ENCODE assay signal across 28 mouse cellular contexts in genomic region chr12:112403688-112404240, GRCm38 (mm10).
DNase-seq lines count a peak whose midpoint lies in the region; ATAC-seq lines count a peak whose summit lies in the region.
"Had no signal": no experiment of that assay in that cellular context is flagged by ENCODE, and none has a peak within 500 bp of the region (broad histone marks: within the 10 kb centered on the region; RNA-seq: fewer than 3 reads in every experiment).

No protein-coding gene starts in this region.

- H3K9me3 ChIP-seq in hindbrain, embryonic 10.5 days, result no peaks in the 10 kb centered on the region
- no peaks in the 10 kb centered on the region for H3K9me3 ChIP-seq in hindbrain, embryonic 11.5 days (ENCODE audit: control insufficient read depth, low read length)
- H3K9me3 ChIP-seq in hindbrain, embryonic 13.5 days, result no peaks in the 10 kb centered on the region
- 0 out of 2 replicates have a peak, but pooled peaks cover 2% of the 10 kb centered on the region for H3K9me3 ChIP-seq in limb, embryonic 10.5 days (replicated peaks)
- H3K9me3 ChIP-seq: embryonic facial prominence, embryonic 13.5 days; forebrain, embryonic 12.5 days; midbrain, embryonic 12.5 days had no signal

- no peak overlapping the region for H3K4me3 ChIP-seq in hindbrain, embryonic 10.5 days
- no peak overlapping the region for H3K4me3 ChIP-seq in hindbrain, embryonic 11.5 days (ENCODE audit: low read depth, low read length)
- H3K4me3 ChIP-seq in hindbrain, embryonic 13.5 days, result no peak overlapping the region
- no peak overlapping the region for H3K4me3 ChIP-seq in limb, embryonic 10.5 days
- H3K4me3 ChIP-seq: embryonic facial prominence, embryonic 13.5 days; forebrain, embryonic 12.5 days; gastrocnemius, adult 2 months; limb, embryonic 13.5 days; midbrain, embryonic 12.5 days had no signal

- H3K27ac ChIP-seq in hindbrain, embryonic 10.5 days, result 0 out of 2 replicates have a peak overlapping the region, but pooled peaks have one; percentile 14
- no peak overlapping the region for H3K27ac ChIP-seq in hindbrain, embryonic 11.5 days (ENCODE audit: low read depth, low read length)
- peak overlapping the region; percentile 35; the same call in 1 of the 2 replicates for H3K27ac ChIP-seq in hindbrain, embryonic 13.5 days
- H3K27ac ChIP-seq in limb, embryonic 10.5 days, result peak overlapping the region; percentile 79; the same call in 1 of the 2 replicates
- H3K27ac ChIP-seq: embryonic facial prominence, embryonic 13.5 days; forebrain, embryonic 12.5 days; gastrocnemius, adult 2 months; limb, embryonic 13.5 days; midbrain, embryonic 12.5 days had no signal

- peaks cover 6% of the 10 kb centered on the region; the same call in 1 of the 2 replicates for H3K4me1 ChIP-seq in hindbrain, embryonic 10.5 days (replicated peaks)
- no peaks in the 10 kb centered on the region for H3K4me1 ChIP-seq in hindbrain, embryonic 11.5 days (replicated peaks; ENCODE audit: control insufficient read depth, insufficient read depth, low read length)
- peaks cover 41% of the 10 kb centered on the region for H3K4me1 ChIP-seq in hindbrain, embryonic 13.5 days (replicated peaks)
- peaks cover 82% of the 10 kb centered on the region for H3K4me1 ChIP-seq in limb, embryonic 10.5 days
- H3K4me1 ChIP-seq: megakaryocyte, embryonic 14.5 days; midbrain, embryonic 12.5 days had no signal

- DNase-seq in hindbrain, embryonic 10.5 days (ENCODE audit: low spot score), result no peak
- DNase-seq in hindbrain, embryonic 11.5 days (ENCODE audit: low spot score), result no peak
- DNase-seq in limb, embryonic 10.5 days (ENCODE audit: low spot score), result no peak
- no peak for DNase-seq in ovary, postnatal 36 days (ENCODE audit: low spot score)
- DNase-seq in spleen, adult 12 weeks (ENCODE audit: low spot score), result no peak
- DNase-seq in lung, adult 18-20 months, result no peak
- DNase-seq: adrenal gland, postnatal 14 days; cerebellum, adult 11-12 months; cerebellum, adult 9-11 months; embryo, embryonic 11 days; gastrocnemius, adult 2 months; gastrocnemius, postnatal 36 days; heart, adult 18-20 months; heart, postnatal 36 days; layer of hippocampus, adult 9-11 months; lung, postnatal 36 days; right cerebral cortex, adult 18-20 months; thymus, postnatal 4 days had no signal

- H3K36me3 ChIP-seq in hindbrain, embryonic 10.5 days, result no peaks in the 10 kb centered on the region
- no peaks in the 10 kb centered on the region for H3K36me3 ChIP-seq in hindbrain, embryonic 11.5 days (ENCODE audit: control insufficient read depth, insufficient read depth, low read length)
- H3K36me3 ChIP-seq in hindbrain, embryonic 13.5 days, result no peaks in the 10 kb centered on the region
- no peaks in the 10 kb centered on the region for H3K36me3 ChIP-seq in limb, embryonic 10.5 days
- H3K36me3 ChIP-seq: embryonic facial prominence, embryonic 13.5 days; forebrain, embryonic 12.5 days; limb, embryonic 13.5 days; midbrain, embryonic 12.5 days had no signal

- H3K27me3 ChIP-seq in hindbrain, embryonic 10.5 days (ENCODE audit: insufficient read depth, poor library complexity, severe bottlenecking), result peaks cover 10% of the 10 kb centered on the region
- H3K27me3 ChIP-seq in hindbrain, embryonic 11.5 days (ENCODE audit: control insufficient read depth, insufficient read depth, low read length), result peaks cover 2% of the 10 kb centered on the region; the same call in 1 of the 2 replicates
- peaks cover 8% of the 10 kb centered on the region; the same call in 1 of the 2 replicates for H3K27me3 ChIP-seq in hindbrain, embryonic 13.5 days
- peaks cover 44% of the 10 kb centered on the region for H3K27me3 ChIP-seq in limb, embryonic 10.5 days (ENCODE audit: low read depth, poor library complexity, severe bottlenecking)
- H3K27me3 ChIP-seq: embryonic facial prominence, embryonic 13.5 days; forebrain, embryonic 12.5 days had no signal

- no peak overlapping the region for H3K4me2 ChIP-seq in hindbrain, embryonic 11.5 days (replicated peaks; ENCODE audit: low read depth, low read length)
- H3K4me2 ChIP-seq in hindbrain, embryonic 13.5 days, result no peak overlapping the region
- H3K4me2 ChIP-seq: embryonic facial prominence, embryonic 13.5 days; forebrain, embryonic 12.5 days; heart, embryonic 11.5 days; limb, embryonic 13.5 days; liver, embryonic 11.5 days; midbrain, embryonic 12.5 days had no signal

- no peak overlapping the region for H3K9ac ChIP-seq in hindbrain, embryonic 11.5 days (ENCODE audit: low read depth, low read length)
- H3K9ac ChIP-seq in hindbrain, embryonic 13.5 days, result no peak overlapping the region
- H3K9ac ChIP-seq: embryonic facial prominence, embryonic 13.5 days; forebrain, embryonic 12.5 days; limb, embryonic 13.5 days; midbrain, embryonic 12.5 days had no signal

- 88% methylated on average over 11 of the region's 11 CpGs for WGBS in hindbrain, embryonic 10.5 days
- WGBS in hindbrain, embryonic 11.5 days, result 84% methylated on average over 11 of the region's 11 CpGs
- 55% methylated on average over 11 of the region's 11 CpGs for WGBS in hindbrain, embryonic 13.5 days
- 49% methylated on average over 11 of the region's 11 CpGs for WGBS in limb, embryonic 10.5 days

- no peak for ATAC-seq in hindbrain, embryonic 11.5 days (ENCODE audit: low FRiP score)
- ATAC-seq in hindbrain, embryonic 13.5 days (ENCODE audit: low FRiP score), result peak; percentile 79
- ATAC-seq: CD4-positive, CD25-positive, alpha-beta regulatory T cell, adult 4 months; inflammation-experienced regulatory T-cells, adult 6 months had no signal
